Mouse (Mus musculus): ENCODE results near the gene Map2. TPM values are rescaled to one million over a fixed set of nuclear protein-coding genes. Genes with fewer than 3 reads are reported as not detected.

Map2 gene
- polyA plus RNA-seq, 1 experiment from 2014 or later, result 21.0 TPM

GRCm38 (mm10) chr1:66299376-66299775, 124.3 kb downstream of the Map2 start:
- ATAC-seq (ENCODE audit: insufficient number of reproducible peaks, insufficient read depth, low FRiP score, low read depth), result no peak
- no peaks in the 10 kb centered on the region for H3K9me3 ChIP-seq (ENCODE audit: control insufficient read depth, low read depth, low read length)
- H3K27me3 ChIP-seq (ENCODE audit: control insufficient read depth, insufficient read depth, low read length), result no peaks in the 10 kb centered on the region
- H3K9ac ChIP-seq (replicated peaks; ENCODE audit: low read depth, low read length), result no peak overlapping the region
- 52% methylated on average over 6 of the region's 6 CpGs for WGBS
- no peak overlapping the region for H3K4me3 ChIP-seq (ENCODE audit: low read depth, low read length)
- H3K36me3 ChIP-seq (ENCODE audit: control insufficient read depth, insufficient read depth, low read length), result no peaks in the 10 kb centered on the region
- no peak overlapping the region for H3K4me2 ChIP-seq (replicated peaks; ENCODE audit: low read depth, low read length)
- H3K4me1 ChIP-seq (ENCODE audit: control insufficient read depth, insufficient read depth, low read length), result no peaks in the 10 kb centered on the region
- no peak overlapping the region for H3K27ac ChIP-seq (ENCODE audit: low read length)

- no peaks in the 10 kb centered on the region for H3K9me3 ChIP-seq (ENCODE audit: control insufficient read depth, low read depth, low read length)
- H3K9ac ChIP-seq (replicated peaks; ENCODE audit: low read depth, low read length), result no peak overlapping the region
- H3K4me2 ChIP-seq (replicated peaks; ENCODE audit: low read depth, low read length), result no peak overlapping the region
- WGBS, result 78% methylated on average over 2 of the region's 2 CpGs
- no peaks in the 10 kb centered on the region for H3K27me3 ChIP-seq (ENCODE audit: control insufficient read depth, insufficient read depth, low read length)
- H3K36me3 ChIP-seq (ENCODE audit: control insufficient read depth, insufficient read depth, low read length), result no peaks in the 10 kb centered on the region
- H3K4me1 ChIP-seq (ENCODE audit: control insufficient read depth, insufficient read depth, low read length), result no peaks in the 10 kb centered on the region
- H3K27ac ChIP-seq (ENCODE audit: low read length), result no peak overlapping the region
- no peak overlapping the region for H3K4me3 ChIP-seq (ENCODE audit: low read depth, low read length)
- ATAC-seq (ENCODE audit: insufficient number of reproducible peaks, insufficient read depth, low FRiP score, low read depth), result no peak
These were observed 145.5 kb downstream of the Map2 start for GRCm38 (mm10) chr1:66320378-66321135.

GRCm38 (mm10) chr1:66321136-66321502, 146.0 kb downstream of the Map2 start:
- Histone ChIP-seq H3K4me2 (replicated peaks; ENCODE audit: low read depth, low read length) (no peak overlapping the region), H3K9ac (replicated peaks; ENCODE audit: low read depth, low read length) (no peak overlapping the region), H3K27ac (ENCODE audit: low read length) (no peak overlapping the region), H3K4me1 (ENCODE audit: control insufficient read depth, insufficient read depth, low read length) (no peaks in the 10 kb centered on the region), H3K27me3 (ENCODE audit: control insufficient read depth, insufficient read depth, low read length) (no peaks in the 10 kb centered on the region), H3K9me3 (ENCODE audit: control insufficient read depth, low read depth, low read length) (no peaks in the 10 kb centered on the region), H3K36me3 (ENCODE audit: control insufficient read depth, insufficient read depth, low read length) (no peaks in the 10 kb centered on the region), H3K4me3 (ENCODE audit: low read depth, low read length) (no peak overlapping the region)
- no peak for ATAC-seq (ENCODE audit: insufficient number of reproducible peaks, insufficient read depth, low FRiP score, low read depth)
- 42% methylated on average over 1 of the region's 1 CpGs for WGBS

- Histone ChIP-seq H3K27ac (ENCODE audit: low read length) (no peak overlapping the region), H3K4me1 (ENCODE audit: control insufficient read depth, insufficient read depth, low read length) (no peaks in the 10 kb centered on the region), H3K9ac (replicated peaks; ENCODE audit: low read depth, low read length) (no peak overlapping the region), H3K4me3 (ENCODE audit: low read depth, low read length) (no peak overlapping the region), H3K27me3 (ENCODE audit: control insufficient read depth, insufficient read depth, low read length) (no peaks in the 10 kb centered on the region), H3K9me3 (ENCODE audit: control insufficient read depth, low read depth, low read length) (no peaks in the 10 kb centered on the region), H3K4me2 (replicated peaks; ENCODE audit: low read depth, low read length) (no peak overlapping the region), H3K36me3 (ENCODE audit: control insufficient read depth, insufficient read depth, low read length) (no peaks in the 10 kb centered on the region)
- ATAC-seq (ENCODE audit: insufficient number of reproducible peaks, insufficient read depth, low FRiP score, low read depth), result no peak
- 62% methylated on average over 15 of the region's 15 CpGs for WGBS
These were observed 146.6 kb downstream of the Map2 start for GRCm38 (mm10) chr1:66321631-66322142.

GRCm38 (mm10) chr1:66323461-66323860, 148.4 kb downstream of the Map2 start:
- H3K27ac ChIP-seq (ENCODE audit: low read length), result no peak overlapping the region
- H3K36me3 ChIP-seq (ENCODE audit: control insufficient read depth, insufficient read depth, low read length), result no peaks in the 10 kb centered on the region
- H3K4me1 ChIP-seq (ENCODE audit: control insufficient read depth, insufficient read depth, low read length), result no peaks in the 10 kb centered on the region
- no peak overlapping the region for H3K4me3 ChIP-seq (ENCODE audit: low read depth, low read length)
- ATAC-seq (ENCODE audit: insufficient number of reproducible peaks, insufficient read depth, low FRiP score, low read depth), result no peak
- no peak overlapping the region for H3K9ac ChIP-seq (replicated peaks; ENCODE audit: low read depth, low read length)
- H3K4me2 ChIP-seq (replicated peaks; ENCODE audit: low read depth, low read length), result no peak overlapping the region
- WGBS, result 85% methylated on average over 9 of the region's 9 CpGs
- H3K27me3 ChIP-seq (ENCODE audit: control insufficient read depth, insufficient read depth, low read length), result no peaks in the 10 kb centered on the region
- no peaks in the 10 kb centered on the region for H3K9me3 ChIP-seq (ENCODE audit: control insufficient read depth, low read depth, low read length)

GRCm38 (mm10) chr1:66324951-66325350, 149.9 kb downstream of the Map2 start:
- Histone ChIP-seq H3K9ac (replicated peaks; ENCODE audit: low read depth, low read length) (no peak overlapping the region), H3K4me2 (replicated peaks; ENCODE audit: low read depth, low read length) (no peak overlapping the region), H3K27ac (ENCODE audit: low read length) (no peak overlapping the region), H3K4me1 (ENCODE audit: control insufficient read depth, insufficient read depth, low read length) (no peaks in the 10 kb centered on the region), H3K27me3 (ENCODE audit: control insufficient read depth, insufficient read depth, low read length) (no peaks in the 10 kb centered on the region), H3K9me3 (ENCODE audit: control insufficient read depth, low read depth, low read length) (no peaks in the 10 kb centered on the region), H3K36me3 (ENCODE audit: control insufficient read depth, insufficient read depth, low read length) (no peaks in the 10 kb centered on the region), H3K4me3 (ENCODE audit: low read depth, low read length) (no peak overlapping the region)
- no peak for ATAC-seq (ENCODE audit: insufficient number of reproducible peaks, insufficient read depth, low FRiP score, low read depth)

- no peak overlapping the region for H3K27ac ChIP-seq (ENCODE audit: low read length)
- no peaks in the 10 kb centered on the region for H3K36me3 ChIP-seq (ENCODE audit: control insufficient read depth, insufficient read depth, low read length)
- no peak overlapping the region for H3K4me2 ChIP-seq (replicated peaks; ENCODE audit: low read depth, low read length)
- no peaks in the 10 kb centered on the region for H3K9me3 ChIP-seq (ENCODE audit: control insufficient read depth, low read depth, low read length)
- ATAC-seq (ENCODE audit: insufficient number of reproducible peaks, insufficient read depth, low FRiP score, low read depth), result no peak
- no peak overlapping the region for H3K4me3 ChIP-seq (ENCODE audit: low read depth, low read length)
- WGBS, result 81% methylated on average over 6 of the region's 6 CpGs
- H3K4me1 ChIP-seq (ENCODE audit: control insufficient read depth, insufficient read depth, low read length), result no peaks in the 10 kb centered on the region
- no peaks in the 10 kb centered on the region for H3K27me3 ChIP-seq (ENCODE audit: control insufficient read depth, insufficient read depth, low read length)
- no peak overlapping the region for H3K9ac ChIP-seq (replicated peaks; ENCODE audit: low read depth, low read length)
These were observed 153.9 kb downstream of the Map2 start for GRCm38 (mm10) chr1:66328996-66329395.

GRCm38 (mm10) chr1:66329534-66329933, 154.5 kb downstream of the Map2 start:
- Histone ChIP-seq H3K9ac (replicated peaks; ENCODE audit: low read depth, low read length) (no peak overlapping the region), H3K4me3 (ENCODE audit: low read depth, low read length) (no peak overlapping the region), H3K4me1 (ENCODE audit: control insufficient read depth, insufficient read depth, low read length) (no peaks in the 10 kb centered on the region), H3K27me3 (ENCODE audit: control insufficient read depth, insufficient read depth, low read length) (no peaks in the 10 kb centered on the region), H3K27ac (ENCODE audit: low read length) (no peak overlapping the region), H3K9me3 (ENCODE audit: control insufficient read depth, low read depth, low read length) (no peaks in the 10 kb centered on the region), H3K36me3 (ENCODE audit: control insufficient read depth, insufficient read depth, low read length) (no peaks in the 10 kb centered on the region), H3K4me2 (replicated peaks; ENCODE audit: low read depth, low read length) (no peak overlapping the region)
- no peak for ATAC-seq (ENCODE audit: insufficient number of reproducible peaks, insufficient read depth, low FRiP score, low read depth)

GRCm38 (mm10) chr1:66335724-66336284, 160.7 kb downstream of the Map2 start:
- Histone ChIP-seq H3K4me3 (ENCODE audit: low read depth, low read length) (no peak overlapping the region), H3K9me3 (ENCODE audit: control insufficient read depth, low read depth, low read length) (no peaks in the 10 kb centered on the region), H3K27ac (ENCODE audit: low read length) (no peak overlapping the region), H3K27me3 (ENCODE audit: control insufficient read depth, insufficient read depth, low read length) (no peaks in the 10 kb centered on the region), H3K4me1 (ENCODE audit: control insufficient read depth, insufficient read depth, low read length) (no peaks in the 10 kb centered on the region), H3K9ac (replicated peaks; ENCODE audit: low read depth, low read length) (no peak overlapping the region), H3K36me3 (ENCODE audit: control insufficient read depth, insufficient read depth, low read length) (no peaks in the 10 kb centered on the region), H3K4me2 (replicated peaks; ENCODE audit: low read depth, low read length) (no peak overlapping the region)
- 83% methylated on average over 2 of the region's 2 CpGs for WGBS
- ATAC-seq (ENCODE audit: insufficient number of reproducible peaks, insufficient read depth, low FRiP score, low read depth), result no peak
